Mouse (Mus musculus) forebrain, embryonic 11.5 days (tissue): ENCODE measurements at regions not wholly inside any gene's neighbourhood (a gene's known extent, or its start where the extent isn't known, plus 50 kb on each side); places are given as distances from the start of the nearest gene placed in this dataset.
"Not testable (repeated sequence)": the region's sequence is repeated elsewhere in the genome, so short reads cannot be mapped to it uniquely, and the experiment has no call there.

Experiments
- ATAC-seq: fragments of 200-750 bp; cut with Nextera tagmentation; replicated peaks from 2 replicates; pipeline ENCODE4 v1.8.0; 2017; ENCODE audit warnings: moderate TSS enrichment; ENCODE audit not compliant: low FRiP score
- DNase-seq: peaks from one replicate; pipeline ENCODE4 v3.0.0-alpha.2; 2017; ENCODE audit warnings: low spot score
- H3K27ac ChIP-seq: fragments of 300-500 bp; sonication (generic); 2 replicates; pipeline ENCODE4 v1.5.1; 2014; ENCODE audit warnings: low read depth, low read length
- H3K27me3 ChIP-seq: fragments of 300-500 bp; sonication (generic); 2 replicates; pipeline ENCODE4 v1.6.1; 2014; ENCODE audit warnings: mild to moderate bottlenecking, low read length, mixed read lengths; ENCODE audit not compliant: control insufficient read depth, insufficient read depth
- H3K36me3 ChIP-seq: fragments of 300-500 bp; sonication (generic); 2 replicates; pipeline ENCODE4 v1.6.1; 2014; ENCODE audit warnings: mild to moderate bottlenecking, low read length, moderate library complexity, mixed read lengths; ENCODE audit not compliant: control insufficient read depth, insufficient read depth
- H3K4me1 ChIP-seq: fragments of 300-500 bp; sonication (generic); replicated peaks from 2 replicates; pipeline ENCODE4 v1.6.1; 2014; ENCODE audit warnings: low read length, mixed read lengths; ENCODE audit not compliant: control insufficient read depth, insufficient read depth
- H3K4me2 ChIP-seq: fragments of 300-500 bp; sonication (generic); 2 replicates; pipeline ENCODE4 v1.6.1; 2014; ENCODE audit warnings: low read depth, mild to moderate bottlenecking, low read length, moderate library complexity, mixed read lengths; ENCODE audit not compliant: severe bottlenecking
- H3K4me3 ChIP-seq: fragments of 300-500 bp; sonication (generic); 2 replicates; pipeline ENCODE4 v1.5.1; 2014; ENCODE audit warnings: low read depth, low read length
- H3K9ac ChIP-seq: fragments of 300-500 bp; sonication (generic); 2 replicates; pipeline ENCODE4 v1.6.1; 2014; ENCODE audit warnings: low read length
- H3K9me3 ChIP-seq: fragments of 300-500 bp; sonication (generic); 2 replicates; pipeline ENCODE4 v1.6.1; 2016; ENCODE audit warnings: low read length, mixed read lengths; ENCODE audit not compliant: control insufficient read depth
- WGBS: fragments of 180-500 bp; shearing (Covaris S2); extraction: QIAGEN DNeasy Blood & Tissue Kit; methylation state at CpG from one replicate; pipeline ENCODE4 v1.1.7; 2014; 5-methylcytosine and 5-hydroxymethylcytosine counted together

DNA sequence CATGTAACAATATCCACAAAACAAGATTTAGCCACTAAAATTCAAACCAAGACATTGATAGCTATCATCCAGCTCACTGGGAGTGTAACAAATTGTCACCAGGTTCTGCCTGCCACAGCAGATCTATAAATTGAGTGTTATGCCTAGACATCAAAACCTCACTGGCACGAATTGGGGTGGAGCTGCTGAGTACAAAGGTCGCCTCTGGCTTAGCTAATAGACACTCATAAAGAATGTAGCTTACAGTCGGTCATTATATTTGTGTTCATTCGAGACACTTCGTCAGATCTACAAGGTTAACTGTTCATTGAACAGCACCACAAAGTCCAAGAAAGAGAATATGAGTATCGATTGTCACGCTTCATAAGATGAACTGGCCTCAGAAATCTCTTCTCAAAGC lies 1121.3 kb downstream of the Galc start:
- H3K9ac ChIP-seq = no peak overlapping the region

DNA sequence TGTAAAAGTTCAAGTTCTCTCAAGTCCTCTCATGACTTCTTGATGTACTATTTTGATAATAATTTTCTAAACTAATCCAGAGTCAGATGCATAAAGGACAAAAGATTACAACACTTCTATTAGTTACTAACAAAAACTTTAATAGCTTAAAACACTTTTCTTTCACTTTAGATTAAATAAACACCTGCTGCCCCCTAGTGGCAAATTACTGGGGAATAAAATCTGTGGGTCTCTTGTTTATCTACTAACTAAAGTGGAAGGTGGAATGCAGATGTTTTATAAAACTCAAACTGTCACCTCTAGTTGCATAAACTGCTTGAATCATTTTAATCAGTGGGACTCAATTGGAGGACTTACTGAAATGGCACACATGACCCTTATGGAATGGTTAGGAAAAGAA lies 1129.0 kb downstream of the Galc start:
- no peak for ATAC-seq
- H3K4me2 ChIP-seq = no peak overlapping the region
- no peak overlapping the region for H3K4me3 ChIP-seq
- H3K9ac ChIP-seq = no peak overlapping the region
- no peaks in the 10 kb centered on the region for H3K4me1 ChIP-seq
- H3K27me3 ChIP-seq = no peaks in the 10 kb centered on the region
- DNase-seq = no peak
- H3K27ac ChIP-seq = no peak overlapping the region
- H3K9me3 ChIP-seq = no peaks in the 10 kb centered on the region
- H3K36me3 ChIP-seq = no peaks in the 10 kb centered on the region

More for the DNA sequence above, 1121.3 kb downstream of the Galc start:
- Histone ChIP-seq H3K4me2 (no peak overlapping the region), H3K4me1 (no peaks in the 10 kb centered on the region), H3K4me3 (no peak overlapping the region), H3K9me3 (no peaks in the 10 kb centered on the region), H3K27me3 (no peaks in the 10 kb centered on the region), H3K27ac (no peak overlapping the region), H3K36me3 (no peaks in the 10 kb centered on the region)
- DNase-seq = no peak
- no peak for ATAC-seq
- WGBS = 85% methylated on average over 7 of the region's 7 CpGs

DNA sequence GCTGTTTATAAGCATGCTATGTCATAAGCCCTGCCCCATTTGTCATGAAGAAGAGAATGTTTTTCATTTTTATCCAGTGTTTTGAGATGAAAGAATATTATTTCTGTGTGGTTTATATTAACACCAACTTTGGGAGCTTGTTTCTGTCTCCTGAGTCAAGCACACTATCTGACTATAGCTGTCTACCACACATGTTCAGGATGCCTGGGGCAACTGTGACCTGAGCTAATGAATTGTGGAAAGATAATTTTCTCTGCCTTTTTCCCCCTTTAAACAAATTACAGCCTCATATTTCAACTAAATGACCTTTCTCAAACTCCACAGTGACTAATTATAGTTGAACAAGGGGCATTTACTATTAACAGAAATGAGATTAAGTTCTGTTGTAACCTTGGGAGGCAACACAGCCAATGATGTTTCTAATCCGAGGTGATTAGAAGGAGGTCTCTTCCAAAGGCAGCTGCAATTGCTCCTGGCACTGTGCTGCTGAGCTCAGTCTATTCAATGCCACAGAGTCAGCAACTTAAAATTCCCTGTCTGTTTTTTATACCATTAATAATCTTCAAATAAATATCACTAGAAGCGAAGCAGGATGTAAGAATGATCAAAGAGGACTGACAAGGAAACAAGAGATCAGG lies 1168.6 kb downstream of the Galc start:
- H3K27me3 ChIP-seq = no peaks in the 10 kb centered on the region
- H3K4me3 ChIP-seq = no peak overlapping the region
- H3K4me1 ChIP-seq = no peaks in the 10 kb centered on the region
- WGBS = 49% methylated on average over 2 of the region's 2 CpGs
- H3K4me2 ChIP-seq = no peak overlapping the region
- ATAC-seq (no peak), DNase-seq (no peak)
- no peak overlapping the region for H3K9ac ChIP-seq
- H3K36me3 ChIP-seq = no peaks in the 10 kb centered on the region
- no peak overlapping the region for H3K27ac ChIP-seq
- no peaks in the 10 kb centered on the region for H3K9me3 ChIP-seq

DNA sequence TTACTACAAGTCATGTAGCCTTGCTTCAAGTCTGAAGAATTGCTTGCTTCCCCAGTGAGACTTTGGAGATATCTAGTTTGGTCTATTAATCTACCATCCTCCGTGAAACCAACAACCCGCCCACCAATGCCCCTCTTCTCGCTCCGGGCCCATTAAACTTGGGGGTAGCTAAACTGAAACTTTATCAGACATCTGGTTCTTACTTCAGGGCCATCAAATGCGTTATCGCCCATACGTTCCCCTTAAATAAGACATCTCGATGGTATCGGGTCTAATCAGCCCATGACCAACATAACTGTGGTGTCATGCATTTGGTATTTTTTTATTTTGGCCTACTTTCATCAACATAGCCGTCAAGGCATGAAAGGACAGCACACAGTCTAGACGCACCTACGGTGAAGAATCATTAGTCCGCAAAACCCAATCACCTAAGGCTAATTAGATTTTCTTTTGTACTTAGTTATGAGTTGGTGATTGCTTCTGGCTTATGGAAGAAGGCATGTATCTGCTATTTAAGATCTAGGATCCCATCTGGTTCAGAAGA lies 1197.8 kb downstream of the Galc start:
- H3K9ac ChIP-seq, H3K27me3 ChIP-seq, H3K4me1 ChIP-seq, H3K9me3 ChIP-seq, H3K4me2 ChIP-seq, H3K36me3 ChIP-seq, DNase-seq, H3K4me3 ChIP-seq, H3K27ac ChIP-seq: not testable (repeated sequence)
- 92% methylated on average over 8 of the region's 13 CpGs for WGBS
- peak; percentile 100 for ATAC-seq

DNA sequence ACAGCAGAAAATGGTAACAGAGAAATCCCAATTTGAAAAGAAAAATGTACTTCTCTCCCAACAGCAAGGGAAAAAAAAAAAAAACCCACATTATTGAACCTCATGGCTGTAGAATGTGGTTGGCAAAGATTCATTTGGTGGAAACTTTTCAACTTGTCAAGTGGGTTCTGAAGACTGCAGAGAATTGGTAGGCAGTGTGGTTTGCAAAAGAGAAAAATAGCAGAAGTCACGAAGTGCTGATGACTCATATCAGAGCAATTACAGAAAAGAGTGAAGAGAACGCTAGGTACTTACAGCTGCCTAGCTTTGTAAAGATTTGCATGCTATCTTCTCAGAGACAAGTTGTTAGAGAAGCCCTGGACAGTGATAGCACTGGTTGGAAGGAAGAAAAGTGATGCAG lies 1211.6 kb downstream of the Galc start:
- WGBS = 91% methylated on average over 2 of the region's 2 CpGs
- Histone ChIP-seq H3K4me2 (no peak overlapping the region), H3K27ac (no peak overlapping the region), H3K9ac (no peak overlapping the region), H3K4me3 (no peak overlapping the region), H3K4me1 (no peaks in the 10 kb centered on the region), H3K36me3 (no peaks in the 10 kb centered on the region), H3K27me3 (no peaks in the 10 kb centered on the region), H3K9me3 (no peaks in the 10 kb centered on the region)
- no peak for ATAC-seq
- no peak for DNase-seq
